Mouse (Mus musculus) midbrain, embryonic 12.5 days (tissue): Measurements from ENCODE around the gene Gm8024. TPM values are rescaled to one million over a fixed set of nuclear protein-coding genes. Genes with fewer than 3 reads are reported as not detected.
A peak's percentile ranks its signal among the peaks of the same experiment; 100 is the strongest.
"Not testable (repeated sequence)": the region's sequence is repeated elsewhere in the genome, so short reads cannot be mapped to it uniquely, and the experiment has no call there.

ENCODE experiments used
- ATAC-seq: fragments of 200-750 bp; cut with Nextera tagmentation; 2 replicates; pipeline ENCODE4 v1.8.0; 2017; ENCODE audit warnings: low read depth, moderate TSS enrichment, moderate library complexity; ENCODE audit not compliant: low FRiP score
- H3K27ac ChIP-seq: fragments of 300-500 bp; sonication (generic); replicated peaks from 2 replicates; pipeline ENCODE4 v1.5.1; 2016; ENCODE audit warnings: mild to moderate bottlenecking
- H3K27me3 ChIP-seq: fragments of 300-500 bp; sonication (generic); 2 replicates; pipeline ENCODE4 v1.6.1; 2016; ENCODE audit warnings: mild to moderate bottlenecking
- H3K36me3 ChIP-seq: fragments of 300-500 bp; sonication (generic); 2 replicates; pipeline ENCODE4 v1.6.1; 2016
- H3K4me1 ChIP-seq: fragments of 300-500 bp; sonication (generic); 2 replicates; pipeline ENCODE4 v1.6.1; 2016
- H3K4me2 ChIP-seq: fragments of 300-500 bp; sonication (generic); replicated peaks from 2 replicates; pipeline ENCODE4 v1.6.1; 2016; ENCODE audit warnings: mild to moderate bottlenecking, moderate library complexity
- H3K4me3 ChIP-seq: fragments of 300-500 bp; sonication (generic); 2 replicates; pipeline ENCODE4 v1.5.1; 2016; ENCODE audit warnings: mild to moderate bottlenecking
- H3K9ac ChIP-seq: fragments of 300-500 bp; sonication (generic); replicated peaks from 2 replicates; pipeline ENCODE4 v1.6.1; 2016; ENCODE audit warnings: mild to moderate bottlenecking, moderate library complexity
- H3K9me3 ChIP-seq: fragments of 300-500 bp; sonication (generic); 2 replicates; pipeline ENCODE4 v1.6.1; 2016; ENCODE audit warnings: mild to moderate bottlenecking
- WGBS: fragments of 180-500 bp; shearing (Covaris S2); methylation state at CpG from one replicate; pipeline ENCODE4 v1.1.7; 2016; 5-methylcytosine and 5-hydroxymethylcytosine counted together
- polyA plus RNA-seq: library from polyadenylated mRNA; unstranded; fragments of >200 nt; fragmentation: Nextera tagmentation; extraction: Ambion mirVana; gene quantifications from 2 replicates; pipeline ENCODE4 v1.2.1, GENCODE M21; 2016

Gene Gm8024
- not detected in 2 replicates for polyA plus RNA-seq

GRCm38 (mm10) chr14:42524182-42524581 lies at the start of gene Gm8024:
Gene Gm8024 (minus strand): TSS chr14:42524282.
- not testable (repeated sequence) for H3K9me3 ChIP-seq, H3K27ac ChIP-seq, H3K4me1 ChIP-seq, H3K36me3 ChIP-seq, H3K27me3 ChIP-seq, H3K4me3 ChIP-seq, H3K4me2 ChIP-seq, ATAC-seq, H3K9ac ChIP-seq
- WGBS, result 88% methylated on average over 1 of the region's 3 CpGs

GRCm38 (mm10) chr14:42543170-42543701 lies 19.2 kb upstream of the Gm8024 start:
- peak; percentile 56 for ATAC-seq
- H3K4me3 ChIP-seq, H3K36me3 ChIP-seq: not testable (repeated sequence)

DNA sequence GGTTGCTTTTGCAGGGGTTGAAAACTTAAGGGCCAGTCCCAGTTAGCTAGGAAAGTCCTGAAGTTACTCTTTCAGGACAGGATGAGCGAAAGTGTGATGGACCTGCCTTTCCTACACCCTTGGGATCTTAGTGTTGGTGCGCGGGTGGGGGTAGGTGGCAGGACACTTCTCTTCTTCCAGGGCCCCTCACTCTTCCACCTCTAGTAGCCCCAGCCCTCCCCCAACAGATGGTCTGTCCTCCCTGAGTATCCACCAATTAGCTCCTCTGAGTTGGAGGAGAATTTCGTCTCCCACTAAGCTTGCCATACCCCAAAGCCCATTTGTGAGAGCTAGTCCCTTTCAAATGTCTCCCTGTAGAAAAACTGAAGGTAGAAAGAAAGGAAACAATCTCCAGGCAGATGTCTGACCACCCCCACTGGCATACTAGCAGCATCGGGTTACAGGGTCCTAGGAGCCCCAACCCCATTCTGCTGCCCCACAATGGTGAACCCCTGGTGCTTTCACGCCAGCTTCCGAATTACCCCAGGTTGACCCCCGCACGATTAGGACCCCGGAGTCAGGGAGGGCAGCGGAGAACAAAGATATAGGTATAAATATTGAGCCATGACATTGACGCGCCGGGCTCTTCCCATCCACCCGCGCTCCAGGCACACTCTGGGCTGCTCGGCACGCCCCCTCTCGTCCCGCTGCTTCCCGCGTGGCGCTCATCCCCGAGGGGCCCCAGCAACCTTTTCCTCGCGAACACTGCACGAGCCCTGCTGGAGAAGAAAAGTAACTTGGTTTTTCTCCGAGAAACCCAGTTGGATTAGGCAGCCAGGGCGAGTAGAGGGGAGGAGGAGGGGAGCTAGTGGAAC lies 18.5 kb upstream of the Gm8024 start:
- not testable (repeated sequence) for H3K36me3 ChIP-seq, H3K4me2 ChIP-seq, H3K4me1 ChIP-seq, H3K4me3 ChIP-seq, H3K9me3 ChIP-seq, H3K9ac ChIP-seq, H3K27me3 ChIP-seq, H3K27ac ChIP-seq
- WGBS, result 22% methylated on average over 23 of the region's 29 CpGs
- ATAC-seq, result peak; percentile 58

More at GRCm38 (mm10) chr14:42543170-42543701, 19.2 kb upstream of the Gm8024 start:
- H3K27ac ChIP-seq, H3K9ac ChIP-seq, H3K4me2 ChIP-seq, H3K9me3 ChIP-seq, H3K27me3 ChIP-seq, H3K4me1 ChIP-seq: not testable (repeated sequence)
- WGBS, result 8% methylated on average over 28 of the region's 31 CpGs

- H3K27me3 ChIP-seq, H3K9ac ChIP-seq, H3K4me2 ChIP-seq, H3K36me3 ChIP-seq, ATAC-seq, H3K4me3 ChIP-seq, H3K27ac ChIP-seq, H3K9me3 ChIP-seq, H3K4me1 ChIP-seq: not testable (repeated sequence)
- 95% methylated on average over 2 of the region's 3 CpGs for WGBS
Measured at GRCm38 (mm10) chr14:42502249-42502648, 21.8 kb downstream of the Gm8024 start, which contains the start of gene Gm8020. Gene Gm8020 (minus strand): TSS chr14:42502349.

Other genes with a start within 250 kb of the Gm8024 start
- gene Gm9611, start 226.9 kb downstream of the Gm8024 start, polyA plus RNA-seq, result not detected in 2 replicates
- not detected in 2 replicates for gene Gm7995, start 214.1 kb downstream of the Gm8024 start, polyA plus RNA-seq
- not detected in 2 replicates for gene Gm8005, start 84.6 kb downstream of the Gm8024 start, polyA plus RNA-seq
- not detected in 2 replicates for gene Gm8011, start 60.4 kb downstream of the Gm8024 start, polyA plus RNA-seq
- gene Gm8020, start 21.9 kb downstream of the Gm8024 start, polyA plus RNA-seq, result not detected in 2 replicates
- gene Gm17124, start 75.6 kb upstream of the Gm8024 start, polyA plus RNA-seq, result not detected in 2 replicates
- not detected in 2 replicates for gene Gm3633, start 117.6 kb upstream of the Gm8024 start, polyA plus RNA-seq
- not detected in 2 replicates for gene Gm10378, start 131.7 kb upstream of the Gm8024 start, polyA plus RNA-seq
- not detected in 2 replicates for gene Gm3015, start 244.5 kb upstream of the Gm8024 start, polyA plus RNA-seq